Mouse (Mus musculus): ENCODE data around the gene Polr3h.

DNA sequence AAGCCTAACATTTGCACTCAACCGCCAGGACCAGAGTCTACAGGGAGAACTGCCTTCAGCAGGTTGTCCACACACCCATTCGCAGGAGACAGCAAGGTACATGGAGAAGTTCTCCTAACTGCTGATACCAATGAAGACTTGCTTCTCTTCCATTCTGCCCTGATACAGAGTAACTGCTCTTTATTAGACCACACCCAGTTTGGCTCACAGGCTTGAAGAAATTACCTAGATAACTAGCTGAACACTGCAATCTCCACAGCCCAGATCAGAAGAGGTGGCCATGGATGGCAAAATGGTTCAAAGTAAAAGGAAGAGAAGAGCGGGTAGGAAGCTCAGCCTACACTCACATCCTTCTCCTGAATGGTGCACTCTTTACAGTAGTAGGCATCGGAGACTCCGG lies 56.1 kb downstream of the Polr3h start:
- TF ChIP-seq POLR2AphosphoS2 (IDR thresholded peaks at IDR 0.05; ENCODE audit: insufficient read length, low read depth): no peak
- TF ChIP-seq POLR2A (IDR thresholded peaks at IDR 0.05; ENCODE audit: insufficient read length, low read depth): no peak
- no peak for TF ChIP-seq MYOG (IDR thresholded peaks at IDR 0.05; ENCODE audit: control insufficient read depth in 1 of 3, insufficient read depth in 1 of 3, insufficient read length in 2 of 3, low read depth in 2 of 3)
- TF ChIP-seq USF1 (IDR thresholded peaks at IDR 0.05; ENCODE audit: low read depth): no peak
- no peak for TF ChIP-seq TCF12 (IDR thresholded peaks at IDR 0.05; ENCODE audit: insufficient read depth, poor library complexity, severe bottlenecking)
- TF ChIP-seq MYOD1 (IDR thresholded peaks at IDR 0.05; ENCODE audit: control insufficient read depth in 1 of 3, insufficient read length in 2 of 3, low read depth in 2 of 3): no peak
- no peak for TF ChIP-seq MAX (IDR thresholded peaks at IDR 0.05; ENCODE audit: low read depth)
- TF ChIP-seq REST (IDR thresholded peaks at IDR 0.05; ENCODE audit: insufficient read depth, insufficient read length): no peak
- no peak for TF ChIP-seq CEBPB (IDR thresholded peaks at IDR 0.05; ENCODE audit: insufficient read depth, poor library complexity, severe bottlenecking)
- TF ChIP-seq TCF3 (IDR thresholded peaks at IDR 0.05; ENCODE audit: insufficient read length, low read depth): no peak

Data from myocyte (in vitro differentiated cells).